Mouse (Mus musculus): Measurements from ENCODE around the gene Prkd2. TPM values are rescaled to one million over a fixed set of nuclear protein-coding genes. Genes with fewer than 3 reads are reported as not detected.

The Prkd2 gene
- polyA plus RNA-seq, 1 experiment from 2014 or later = 26.1 TPM

DNA sequence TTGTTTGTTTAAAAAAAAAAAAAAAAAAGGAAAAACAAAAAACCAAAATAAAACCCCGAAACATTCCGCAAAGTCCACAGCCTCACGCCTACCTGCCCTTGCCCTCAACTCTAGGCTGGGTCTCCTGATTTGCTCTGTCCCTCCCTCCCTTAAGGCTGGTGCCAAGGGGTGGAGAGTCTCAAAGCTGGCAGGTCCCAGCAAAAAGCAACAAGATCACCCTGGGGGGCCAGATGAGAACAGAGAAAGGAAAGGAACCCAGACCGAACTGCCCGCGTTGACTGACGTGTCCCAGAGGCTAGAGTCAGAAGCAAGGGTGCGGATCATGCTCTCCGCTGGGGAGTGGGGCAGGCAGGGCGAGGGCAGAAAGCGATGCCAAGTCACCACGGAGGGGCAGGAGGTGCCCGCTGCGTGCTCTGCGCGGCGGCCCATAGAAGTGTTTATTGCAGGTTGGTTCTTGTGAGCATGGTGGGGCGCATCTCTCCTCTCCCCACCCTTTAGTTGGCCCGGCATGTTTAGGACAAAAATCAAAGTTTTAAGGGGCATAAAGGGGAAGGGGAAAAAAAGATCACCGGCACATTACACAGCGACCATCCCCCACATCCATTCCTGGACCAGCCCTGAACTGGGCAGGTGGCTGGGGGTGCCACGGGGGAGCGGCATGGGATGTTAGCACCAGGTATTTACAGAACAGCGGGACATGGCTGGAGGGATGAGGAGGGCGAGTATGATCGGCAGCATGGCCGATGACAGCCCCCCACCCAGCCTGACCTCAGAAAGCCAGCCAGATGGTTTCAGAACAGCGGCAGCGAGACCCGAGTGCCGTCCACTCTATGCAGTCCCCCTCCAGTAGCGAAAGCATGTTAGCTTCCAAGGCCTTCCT, 73.0 kb downstream of the Prkd2 start:
- H3K4me3 ChIP-seq (ENCODE audit: low read depth, low read length) = no peak overlapping the region
- 85% methylated on average over 31 of the region's 32 CpGs for WGBS
- no peak for TF ChIP-seq CTCF (IDR thresholded peaks at IDR 0.05)
- TF ChIP-seq EP300 (IDR thresholded peaks at IDR 0.05) = no peak
- H3K36me3 ChIP-seq (ENCODE audit: insufficient read depth, low read length) = peaks cover 21% of the 10 kb centered on the region
- DNase-seq (ENCODE audit: low spot score) (no peak), ATAC-seq (no peak)
- no peaks in the 10 kb centered on the region for H3K4me1 ChIP-seq (ENCODE audit: insufficient read depth, low read depth, low read length)
- H3K4me2 ChIP-seq (replicated peaks; ENCODE audit: low read depth, low read length) = no peak overlapping the region
- H3K9me3 ChIP-seq (ENCODE audit: low read length) = no peaks in the 10 kb centered on the region
- H3K27me3 ChIP-seq (replicated peaks; ENCODE audit: insufficient read depth, low read length) = no peaks in the 10 kb centered on the region
- no peak overlapping the region for H3K9ac ChIP-seq (replicated peaks; ENCODE audit: low read depth)
- H3K27ac ChIP-seq (ENCODE audit: low read length) = no peak overlapping the region

DNA sequence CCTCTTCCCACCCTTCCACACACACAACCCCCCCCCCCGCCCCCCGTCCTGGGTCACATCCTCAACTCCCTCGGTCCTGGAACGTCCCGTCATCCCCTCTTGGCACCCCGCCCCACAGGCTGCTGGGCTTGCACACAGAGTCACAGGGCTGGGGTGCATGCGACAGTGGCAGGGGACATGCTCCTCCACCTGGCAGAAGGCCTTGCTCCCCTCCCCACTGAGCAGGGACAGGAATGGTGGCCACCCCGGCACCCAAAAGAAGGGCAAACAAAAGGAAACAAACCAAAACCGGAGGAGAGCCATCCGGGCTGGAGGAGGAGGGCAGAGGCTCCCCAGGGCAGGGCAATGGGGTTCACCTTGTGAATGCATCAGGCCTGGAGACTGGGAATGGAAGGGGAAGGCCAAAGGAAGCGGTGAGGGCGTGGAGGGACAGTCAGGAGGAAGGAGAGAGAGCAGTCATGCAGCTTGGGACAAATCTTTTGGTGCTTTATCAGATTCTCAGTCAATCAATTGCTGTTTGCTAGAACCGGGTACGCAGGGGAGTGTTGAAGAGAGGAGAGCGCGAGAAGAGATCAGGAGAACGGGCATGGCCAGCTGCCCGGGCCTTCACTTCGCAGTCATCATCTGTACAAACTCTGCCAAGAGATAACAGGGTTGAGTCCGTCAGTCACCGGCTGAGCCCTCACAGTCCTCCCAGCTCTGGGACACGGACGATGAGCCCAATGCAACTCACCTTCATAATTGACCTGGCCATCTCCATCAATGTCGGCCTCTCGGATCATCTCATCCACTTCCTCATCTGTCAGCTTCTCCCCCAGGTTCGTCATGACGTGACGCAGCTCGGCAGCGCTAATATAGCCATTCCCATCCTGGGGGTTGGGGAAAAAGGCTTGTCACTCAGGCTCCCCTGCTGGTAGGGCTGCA, 73.9 kb downstream of the Prkd2 start:
- Histone ChIP-seq H3K27ac (ENCODE audit: low read length) (no peak overlapping the region), H3K27me3 (replicated peaks; ENCODE audit: insufficient read depth, low read length) (no peaks in the 10 kb centered on the region), H3K4me1 (ENCODE audit: insufficient read depth, low read depth, low read length) (peaks cover under 1% of the 10 kb centered on the region; the same call in 1 of the 2 replicates), H3K36me3 (ENCODE audit: insufficient read depth, low read length) (peaks cover 21% of the 10 kb centered on the region), H3K9me3 (ENCODE audit: low read length) (no peaks in the 10 kb centered on the region), H3K9ac (replicated peaks; ENCODE audit: low read depth) (no peak overlapping the region), H3K4me2 (replicated peaks; ENCODE audit: low read depth, low read length) (no peak overlapping the region), H3K4me3 (ENCODE audit: low read depth, low read length) (no peak overlapping the region)
- 54% methylated on average over 29 of the region's 30 CpGs for WGBS
- ATAC-seq (no peak), DNase-seq (ENCODE audit: low spot score) (no peak)
- 0 out of 2 replicates have a peak, but pooled peaks have one; percentile 5 for TF ChIP-seq CTCF (IDR thresholded peaks at IDR 0.05)
- no peak for TF ChIP-seq EP300 (IDR thresholded peaks at IDR 0.05)

DNA sequence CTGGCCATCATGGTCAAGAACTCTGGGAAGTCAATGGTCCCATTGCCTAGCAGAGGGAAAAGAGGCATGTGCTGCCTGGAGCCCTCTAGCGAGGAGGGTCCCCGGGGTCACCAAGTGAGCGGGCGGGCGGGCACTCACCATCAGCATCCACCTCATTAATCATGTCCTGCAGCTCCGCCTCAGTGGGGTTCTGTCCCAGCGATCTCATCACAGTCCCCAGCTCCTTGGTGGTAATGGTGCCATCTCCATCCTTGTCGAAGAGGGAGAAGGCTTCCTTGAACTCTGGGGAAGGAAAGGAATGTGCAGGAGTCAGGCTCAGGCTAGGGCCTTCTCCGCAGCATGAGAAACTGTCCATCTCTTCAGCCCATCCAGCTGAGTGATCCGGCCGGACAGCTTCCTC, 74.7 kb downstream of the Prkd2 start:
- WGBS = 65% methylated on average over 11 of the region's 11 CpGs
- Histone ChIP-seq H3K4me1 (ENCODE audit: insufficient read depth, low read depth, low read length) (peaks cover 9% of the 10 kb centered on the region), H3K27ac (ENCODE audit: low read length) (no peak overlapping the region), H3K9ac (replicated peaks; ENCODE audit: low read depth) (no peak overlapping the region), H3K4me2 (replicated peaks; ENCODE audit: low read depth, low read length) (no peak overlapping the region), H3K27me3 (replicated peaks; ENCODE audit: insufficient read depth, low read length) (no peaks in the 10 kb centered on the region), H3K36me3 (ENCODE audit: insufficient read depth, low read length) (peaks cover 21% of the 10 kb centered on the region), H3K9me3 (ENCODE audit: low read length) (no peaks in the 10 kb centered on the region), H3K4me3 (ENCODE audit: low read depth, low read length) (no peak overlapping the region)
- TF ChIP-seq CTCF (IDR thresholded peaks at IDR 0.05) = no peak
- TF ChIP-seq EP300 (IDR thresholded peaks at IDR 0.05) = no peak
- ATAC-seq = no peak
- DNase-seq (ENCODE audit: low spot score) = no peak

DNA sequence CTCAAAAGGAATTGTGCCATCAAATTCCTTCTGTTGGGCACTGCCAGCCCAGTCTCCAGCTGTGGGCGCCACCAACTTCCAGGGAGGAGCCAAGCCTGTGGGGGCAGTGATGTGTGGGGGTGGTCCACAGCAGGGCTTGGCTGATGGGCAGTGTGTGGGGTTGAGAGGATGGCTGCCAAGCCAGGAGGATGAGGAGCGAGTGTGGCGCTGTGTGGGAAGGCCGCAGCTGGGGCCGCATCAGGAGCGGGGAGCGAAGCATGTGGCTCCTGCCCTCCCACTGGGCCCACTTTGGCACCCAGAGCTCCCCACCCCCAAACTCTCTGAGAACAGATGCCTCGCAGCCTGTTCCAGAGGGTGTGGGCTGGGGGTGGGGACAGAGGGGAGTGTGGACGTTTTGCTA, 75.3 kb downstream of the Prkd2 start:
- Histone ChIP-seq H3K4me3 (ENCODE audit: low read depth, low read length) (no peak overlapping the region), H3K4me1 (ENCODE audit: insufficient read depth, low read depth, low read length) (peaks cover 14% of the 10 kb centered on the region), H3K36me3 (ENCODE audit: insufficient read depth, low read length) (peaks cover 21% of the 10 kb centered on the region), H3K27me3 (replicated peaks; ENCODE audit: insufficient read depth, low read length) (no peaks in the 10 kb centered on the region), H3K9ac (replicated peaks; ENCODE audit: low read depth) (no peak overlapping the region), H3K4me2 (replicated peaks; ENCODE audit: low read depth, low read length) (no peak overlapping the region), H3K9me3 (ENCODE audit: low read length) (no peaks in the 10 kb centered on the region), H3K27ac (ENCODE audit: low read length) (no peak overlapping the region)
- TF ChIP-seq CTCF (IDR thresholded peaks at IDR 0.05) (no peak), EP300 (IDR thresholded peaks at IDR 0.05) (no peak)
- no peak for DNase-seq (ENCODE audit: low spot score)
- no peak for ATAC-seq
- WGBS = 77% methylated on average over 9 of the region's 9 CpGs

DNA sequence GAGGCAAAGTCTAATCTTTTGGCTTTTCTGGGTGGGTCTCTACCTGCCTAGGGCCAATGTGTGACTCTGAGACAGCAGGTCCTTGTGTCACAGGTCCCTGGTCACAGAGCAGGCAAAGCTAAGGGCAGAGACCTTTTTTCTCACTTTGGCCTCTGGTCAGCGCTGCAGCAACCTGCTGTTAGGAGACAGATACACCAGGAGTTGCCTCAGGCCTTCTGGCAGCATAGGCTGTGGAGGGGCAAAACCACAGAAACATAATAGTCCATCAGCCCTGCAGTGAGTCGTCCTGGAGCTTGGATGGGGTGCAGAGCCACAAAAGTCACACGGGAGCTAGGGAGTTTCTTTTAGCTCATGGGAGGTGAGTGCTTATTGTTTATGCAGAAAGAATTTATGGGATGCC, 76.0 kb downstream of the Prkd2 start:
- Histone ChIP-seq H3K4me2 (replicated peaks; ENCODE audit: low read depth, low read length) (no peak overlapping the region), H3K27ac (ENCODE audit: low read length) (no peak overlapping the region), H3K27me3 (replicated peaks; ENCODE audit: insufficient read depth, low read length) (no peaks in the 10 kb centered on the region), H3K4me1 (ENCODE audit: insufficient read depth, low read depth, low read length) (peaks cover 16% of the 10 kb centered on the region), H3K4me3 (ENCODE audit: low read depth, low read length) (no peak overlapping the region), H3K36me3 (ENCODE audit: insufficient read depth, low read length) (peaks cover 21% of the 10 kb centered on the region), H3K9me3 (ENCODE audit: low read length) (no peaks in the 10 kb centered on the region), H3K9ac (replicated peaks; ENCODE audit: low read depth) (no peak overlapping the region)
- no peak for ATAC-seq
- TF ChIP-seq CTCF (IDR thresholded peaks at IDR 0.05) = no peak
- TF ChIP-seq EP300 (IDR thresholded peaks at IDR 0.05) = no peak
- DNase-seq (ENCODE audit: low spot score) = no peak
- WGBS = 88% methylated on average over 3 of the region's 3 CpGs

Measured in lung, postnatal 0 days (tissue).